Mouse (Mus musculus): ENCODE data around the gene Tbl2. TPM values are rescaled to one million over a fixed set of nuclear protein-coding genes. Genes with fewer than 3 reads are reported as not detected.
A peak's percentile ranks its signal among the peaks of the same experiment; 100 is the strongest.

The Tbl2 gene
- total and polyA plus RNA-seq, 3 experiments = 5.8 to 10.6 (median 9.9) TPM

- DNase-seq = no peak
- no peak overlapping the region for H3K4me3 ChIP-seq
- no peaks in the 10 kb centered on the region for H3K36me3 ChIP-seq (ENCODE audit: control insufficient read depth, insufficient read depth, low read length)
- H3K79me2 ChIP-seq (replicated peaks; ENCODE audit: control insufficient read depth, insufficient read depth, low read length) = no peaks in the 10 kb centered on the region
- 57% methylated on average over 6 of the region's 6 CpGs for WGBS
- H3K27me3 ChIP-seq (ENCODE audit: control insufficient read depth, insufficient read depth, low read length) = no peaks in the 10 kb centered on the region
- no peak overlapping the region for H3K9ac ChIP-seq (ENCODE audit: low read depth, low read length)
- H3K27ac ChIP-seq = peak overlapping the region; percentile 87
- H3K4me1 ChIP-seq (ENCODE audit: control insufficient read depth, insufficient read depth, low read length) = no peaks in the 10 kb centered on the region
- intact Hi-C loops (cut with DNase I) = no loop called here
- TF ChIP-seq POLR2A (IDR thresholded peaks at IDR 0.05; ENCODE audit: insufficient read depth, low read depth, low read length) = no peak
Observed at GRCm38 (mm10) chr5:135109017-135109416, 40.4 kb upstream of the Tbl2 start.

- WGBS = 91% methylated on average over 3 of the region's 3 CpGs
- Histone ChIP-seq H3K27me3 (ENCODE audit: control insufficient read depth, insufficient read depth, low read length) (no peaks in the 10 kb centered on the region), H3K79me2 (replicated peaks; ENCODE audit: control insufficient read depth, insufficient read depth, low read length) (no peaks in the 10 kb centered on the region), H3K9ac (ENCODE audit: low read depth, low read length) (no peak overlapping the region), H3K4me3 (no peak overlapping the region), H3K4me1 (ENCODE audit: control insufficient read depth, insufficient read depth, low read length) (no peaks in the 10 kb centered on the region), H3K36me3 (ENCODE audit: control insufficient read depth, insufficient read depth, low read length) (no peaks in the 10 kb centered on the region), H3K27ac (no peak overlapping the region)
- TF ChIP-seq EP300 (IDR thresholded peaks at IDR 0.05; ENCODE audit: insufficient read depth, low read depth, low read length) (no peak), CTCF (IDR thresholded peaks at IDR 0.05) (no peak), POLR2A (IDR thresholded peaks at IDR 0.05; ENCODE audit: insufficient read depth, low read depth, low read length) (no peak)
- DNase-seq = peak in 1 of 2 experiments; percentile 20
- intact Hi-C loops (cut with DNase I) = no loop called here
Observed at GRCm38 (mm10) chr5:135109426-135109825, 40.0 kb upstream of the Tbl2 start.

- Histone ChIP-seq H3K27me3 (ENCODE audit: control insufficient read depth, insufficient read depth, low read length) (no peaks in the 10 kb centered on the region), H3K79me2 (replicated peaks; ENCODE audit: control insufficient read depth, insufficient read depth, low read length) (no peaks in the 10 kb centered on the region), H3K9ac (ENCODE audit: low read depth, low read length) (no peak overlapping the region), H3K27ac (no peak overlapping the region), H3K36me3 (ENCODE audit: control insufficient read depth, insufficient read depth, low read length) (no peaks in the 10 kb centered on the region), H3K4me1 (ENCODE audit: control insufficient read depth, insufficient read depth, low read length) (no peaks in the 10 kb centered on the region), H3K4me3 (no peak overlapping the region)
- DNase-seq = no peak
- 69% methylated on average over 6 of the region's 6 CpGs for WGBS
- intact Hi-C loops (cut with DNase I) = no loop called here
- TF ChIP-seq POLR2A (IDR thresholded peaks at IDR 0.05; ENCODE audit: insufficient read depth, low read depth, low read length) (no peak), EP300 (IDR thresholded peaks at IDR 0.05; ENCODE audit: insufficient read depth, low read depth, low read length) (no peak), CTCF (IDR thresholded peaks at IDR 0.05) (no peak)
Observed at GRCm38 (mm10) chr5:135109976-135110375, 39.5 kb upstream of the Tbl2 start.

GRCm38 (mm10) chr5:135113782-135114181, 35.7 kb upstream of the Tbl2 start:
- Histone ChIP-seq H3K36me3 (ENCODE audit: control insufficient read depth, insufficient read depth, low read length) (no peaks in the 10 kb centered on the region), H3K9ac (ENCODE audit: low read depth, low read length) (no peak overlapping the region), H3K4me1 (ENCODE audit: control insufficient read depth, insufficient read depth, low read length) (peaks cover 3% of the 10 kb centered on the region), H3K79me2 (replicated peaks; ENCODE audit: control insufficient read depth, insufficient read depth, low read length) (no peaks in the 10 kb centered on the region), H3K27ac (no peak overlapping the region), H3K4me3 (no peak overlapping the region), H3K27me3 (ENCODE audit: control insufficient read depth, insufficient read depth, low read length) (no peaks in the 10 kb centered on the region)
- intact Hi-C loops (cut with DNase I) = no loop called here
- DNase-seq = no peak
- TF ChIP-seq POLR2A (IDR thresholded peaks at IDR 0.05; ENCODE audit: insufficient read depth, low read depth, low read length) (no peak), EP300 (IDR thresholded peaks at IDR 0.05; ENCODE audit: insufficient read depth, low read depth, low read length) (no peak), CTCF (IDR thresholded peaks at IDR 0.05) (no peak)
- 81% methylated on average over 12 of the region's 12 CpGs for WGBS

- DNase-seq = no peak
- 77% methylated on average over 8 of the region's 8 CpGs for WGBS
- H3K4me1 ChIP-seq (ENCODE audit: control insufficient read depth, insufficient read depth, low read length) = peaks cover 4% of the 10 kb centered on the region
- H3K27me3 ChIP-seq (ENCODE audit: control insufficient read depth, insufficient read depth, low read length) = no peaks in the 10 kb centered on the region
- H3K9ac ChIP-seq (ENCODE audit: low read depth, low read length) = no peak overlapping the region
- no peak overlapping the region for H3K4me3 ChIP-seq
- no peak for TF ChIP-seq CTCF (IDR thresholded peaks at IDR 0.05)
- TF ChIP-seq EP300 (IDR thresholded peaks at IDR 0.05; ENCODE audit: insufficient read depth, low read depth, low read length) = no peak
- no peak for TF ChIP-seq POLR2A (IDR thresholded peaks at IDR 0.05; ENCODE audit: insufficient read depth, low read depth, low read length)
- H3K79me2 ChIP-seq (replicated peaks; ENCODE audit: control insufficient read depth, insufficient read depth, low read length) = no peaks in the 10 kb centered on the region
- intact Hi-C loops (cut with DNase I) = no loop called here
- no peaks in the 10 kb centered on the region for H3K36me3 ChIP-seq (ENCODE audit: control insufficient read depth, insufficient read depth, low read length)
- H3K27ac ChIP-seq = no peak overlapping the region
Observed at GRCm38 (mm10) chr5:135115241-135115640, 34.2 kb upstream of the Tbl2 start.

- H3K36me3 ChIP-seq (ENCODE audit: control insufficient read depth, insufficient read depth, low read length) = no peaks in the 10 kb centered on the region
- no peak overlapping the region for H3K4me3 ChIP-seq
- TF ChIP-seq POLR2A (IDR thresholded peaks at IDR 0.05; ENCODE audit: insufficient read depth, low read depth, low read length) (no peak), EP300 (IDR thresholded peaks at IDR 0.05; ENCODE audit: insufficient read depth, low read depth, low read length) (peak; percentile 66; the same call in 1 of the 2 replicates), CTCF (IDR thresholded peaks at IDR 0.05) (peak; percentile 88)
- H3K9ac ChIP-seq (ENCODE audit: low read depth, low read length) = 0 out of 2 replicates have a peak overlapping the region, but pooled peaks have one; percentile 19
- DNase-seq = peak; percentile 63 to 74
- H3K4me1 ChIP-seq (ENCODE audit: control insufficient read depth, insufficient read depth, low read length) = peaks cover 4% of the 10 kb centered on the region
- intact Hi-C loops (cut with DNase I) = loop anchor here (1.0 kb wide), 3 partner anchors 73 to 168 kb away; no protein-coding TSS in a partner anchor
- H3K79me2 ChIP-seq (replicated peaks; ENCODE audit: control insufficient read depth, insufficient read depth, low read length) = no peaks in the 10 kb centered on the region
- H3K27ac ChIP-seq = no peak overlapping the region; the same call in 1 of the 2 replicates
- WGBS = 12% methylated on average over 6 of the region's 6 CpGs
- no peaks in the 10 kb centered on the region for H3K27me3 ChIP-seq (ENCODE audit: control insufficient read depth, insufficient read depth, low read length)
Observed at GRCm38 (mm10) chr5:135118589-135119081, 30.8 kb upstream of the Tbl2 start.

Data from heart, adult 2 months (tissue).